Mouse (Mus musculus): ENCODE data around the gene Met. TPM values are rescaled to one million over a fixed set of nuclear protein-coding genes. Genes with fewer than 3 reads are reported as not detected.

Met gene
- polyA plus RNA-seq (2012; rRNA removed) = 3.8 and 4.3 TPM in 2 replicates
- 5.9 and 6.0 TPM in 2 replicates for polyA plus RNA-seq (2014; fragmentation: Nextera tagmentation; extraction: Ambion mirVana)

DNA sequence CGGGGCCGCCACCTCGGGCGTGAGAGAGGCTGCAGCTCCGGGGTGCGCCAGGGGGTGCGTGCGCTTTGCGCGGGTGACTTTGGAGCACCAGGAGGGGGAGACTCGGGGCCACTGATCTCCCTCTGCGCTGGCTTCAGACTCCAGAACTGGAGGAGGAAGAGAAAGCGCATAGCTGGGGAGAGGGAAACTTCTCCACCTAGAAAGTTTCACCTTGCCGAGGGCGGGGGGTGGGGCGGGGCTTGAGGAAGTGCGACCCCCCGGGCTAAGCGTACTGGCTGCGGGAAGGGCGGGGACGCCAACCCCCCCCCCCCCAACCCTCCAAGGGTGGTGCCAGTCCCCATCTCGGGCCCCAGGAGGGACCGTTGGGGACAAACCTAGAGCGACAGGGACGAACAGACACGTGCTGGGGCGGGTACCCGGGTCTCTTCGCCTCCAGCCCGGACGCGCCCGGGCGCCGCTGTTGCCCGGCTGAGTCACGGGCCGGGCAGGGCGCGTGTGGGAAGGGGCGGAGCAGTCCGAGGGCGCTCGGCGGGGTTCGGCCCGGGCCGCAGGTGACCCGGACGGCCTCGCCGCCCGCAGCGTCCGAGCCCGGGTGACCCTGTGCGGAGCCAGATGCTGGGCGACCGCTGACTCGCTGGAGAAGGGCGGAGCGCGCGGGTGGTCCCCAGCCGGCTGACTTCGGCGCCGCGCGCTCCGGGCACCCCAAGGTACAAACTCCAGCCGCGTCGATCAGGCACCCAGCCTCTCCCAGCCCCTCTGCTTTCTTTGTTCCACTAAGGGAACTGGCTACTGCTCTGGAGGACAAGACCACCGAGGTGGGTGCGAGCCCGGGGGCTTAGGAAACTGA is at the start of gene Met:
TSS of gene Met (plus strand) at position 367 of the 847 bp plus-strand sequence.
- WGBS = under 1% methylated on average over 56 of the region's 78 CpGs
- Histone ChIP-seq H3K36me3 (ENCODE audit: control insufficient read depth, insufficient read depth, low read length) (no peaks in the 10 kb centered on the region), H3K9ac (ENCODE audit: low read depth, low read length, severe bottlenecking) (peak within 1 kb of the TSS; percentile 63), H3K4me2 (replicated peaks; ENCODE audit: low read depth, low read length, severe bottlenecking) (peak within 1 kb of the TSS; percentile 96), H3K27me3 (ENCODE audit: control insufficient read depth, insufficient read depth, low read length) (peaks cover 24% of the 10 kb centered on the region), H3K27ac (replicated peaks; ENCODE audit: low read depth, low read length) (no peak within 1 kb of the TSS), H3K9me3 (ENCODE audit: control insufficient read depth, low read length) (no peaks in the 10 kb centered on the region), H3K4me3 (replicated peaks; ENCODE audit: low read length) (peak within 1 kb of the TSS; percentile 65), H3K4me1 (ENCODE audit: control insufficient read depth, insufficient read depth, low read length) (peaks cover 5% of the 10 kb centered on the region; the same call in 1 of the 2 replicates)
- ATAC-seq (ENCODE audit: low FRiP score, low read depth) = peak; percentile 72
- TF ChIP-seq POLR2A (IDR thresholded peaks at IDR 0.05; ENCODE audit: borderline replicate concordance, extremely low read depth, insufficient read depth, insufficient read length) = no peak
- peak; percentile 53 for DNase-seq (ENCODE audit: low spot score)

DNA sequence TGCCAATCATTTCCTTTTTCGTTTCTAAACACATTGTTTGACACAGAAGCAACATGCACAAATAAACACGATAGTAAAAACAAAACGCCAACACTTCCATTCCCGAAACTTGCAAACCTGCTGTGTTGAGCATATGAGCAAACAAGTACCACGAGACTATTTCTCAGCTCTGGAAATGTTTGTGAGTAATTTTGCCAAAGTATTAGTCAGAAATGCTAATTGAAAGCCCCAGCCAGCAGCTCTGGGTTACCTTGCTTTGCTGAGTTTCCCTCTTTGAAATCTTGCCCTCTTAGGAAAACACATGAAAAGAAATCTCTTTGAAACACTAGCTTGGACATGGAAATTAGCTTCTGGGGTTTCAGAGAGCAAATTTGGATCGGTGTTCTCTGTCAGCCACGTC is 45.4 kb upstream of the Met start:
- ATAC-seq (ENCODE audit: low FRiP score, low read depth) (no peak), DNase-seq (ENCODE audit: low spot score) (no peak)
- TF ChIP-seq POLR2A (IDR thresholded peaks at IDR 0.05; ENCODE audit: borderline replicate concordance, extremely low read depth, insufficient read depth, insufficient read length) = no peak
- H3K9ac ChIP-seq (ENCODE audit: low read depth, low read length, severe bottlenecking) = no peak overlapping the region
- H3K36me3 ChIP-seq (ENCODE audit: control insufficient read depth, insufficient read depth, low read length) = no peaks in the 10 kb centered on the region
- H3K4me1 ChIP-seq (ENCODE audit: control insufficient read depth, insufficient read depth, low read length) = no peaks in the 10 kb centered on the region
- no peaks in the 10 kb centered on the region for H3K27me3 ChIP-seq (ENCODE audit: control insufficient read depth, insufficient read depth, low read length)
- no peak overlapping the region for H3K4me2 ChIP-seq (replicated peaks; ENCODE audit: low read depth, low read length, severe bottlenecking)
- H3K27ac ChIP-seq (replicated peaks; ENCODE audit: low read depth, low read length) = no peak overlapping the region
- WGBS = 63% methylated on average over 7 of the region's 7 CpGs
- H3K4me3 ChIP-seq (replicated peaks; ENCODE audit: low read length) = no peak overlapping the region
- no peaks in the 10 kb centered on the region for H3K9me3 ChIP-seq (ENCODE audit: control insufficient read depth, low read length)

DNA sequence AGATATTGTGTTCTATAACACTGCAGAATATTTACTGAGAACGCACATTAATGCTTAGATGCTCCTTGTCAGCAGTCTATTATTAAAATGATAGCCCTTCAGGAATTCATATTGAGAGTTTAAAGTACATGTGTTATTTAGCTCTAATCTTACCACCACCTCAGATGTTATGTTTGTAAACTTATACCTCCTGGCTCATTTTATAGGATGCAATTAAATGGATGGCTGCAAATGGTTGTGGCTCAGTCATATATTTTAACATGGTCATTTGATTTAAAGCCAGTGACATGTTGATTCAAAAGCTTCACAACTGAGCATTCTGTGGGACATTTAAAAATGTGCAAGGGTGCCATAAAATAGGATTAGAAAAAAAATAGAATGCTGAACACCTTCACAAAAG is 41.2 kb upstream of the Met start:
- Histone ChIP-seq H3K27me3 (ENCODE audit: control insufficient read depth, insufficient read depth, low read length) (no peaks in the 10 kb centered on the region), H3K4me1 (ENCODE audit: control insufficient read depth, insufficient read depth, low read length) (no peaks in the 10 kb centered on the region), H3K9ac (ENCODE audit: low read depth, low read length, severe bottlenecking) (no peak overlapping the region), H3K27ac (replicated peaks; ENCODE audit: low read depth, low read length) (no peak overlapping the region), H3K4me3 (replicated peaks; ENCODE audit: low read length) (no peak overlapping the region), H3K9me3 (ENCODE audit: control insufficient read depth, low read length) (no peaks in the 10 kb centered on the region), H3K36me3 (ENCODE audit: control insufficient read depth, insufficient read depth, low read length) (no peaks in the 10 kb centered on the region), H3K4me2 (replicated peaks; ENCODE audit: low read depth, low read length, severe bottlenecking) (no peak overlapping the region)
- no peak for ATAC-seq (ENCODE audit: low FRiP score, low read depth)
- WGBS = 63% methylated on average over 1 of the region's 1 CpGs
- no peak for TF ChIP-seq POLR2A (IDR thresholded peaks at IDR 0.05; ENCODE audit: borderline replicate concordance, extremely low read depth, insufficient read depth, insufficient read length)
- no peak for DNase-seq (ENCODE audit: low spot score)

DNA sequence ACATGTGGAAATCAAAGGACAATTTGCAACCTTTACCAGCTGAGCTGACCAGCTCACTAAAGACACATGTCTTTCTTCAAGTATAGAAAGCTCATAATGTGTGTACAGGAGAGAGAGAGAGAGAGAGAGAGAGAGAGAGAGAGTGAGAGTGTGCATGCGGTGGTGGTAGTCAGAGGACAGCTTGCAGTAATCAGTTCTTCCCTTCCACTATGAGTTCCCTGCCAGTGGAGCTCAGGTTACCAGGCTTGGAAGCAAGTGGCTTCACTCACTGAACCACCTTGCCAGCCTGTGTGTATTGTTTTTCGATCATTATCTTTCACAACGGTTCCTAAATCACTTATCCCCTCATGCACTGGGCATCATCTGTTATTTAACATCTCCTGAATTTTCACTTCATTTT is 34.6 kb upstream of the Met start:
- Histone ChIP-seq H3K27ac (replicated peaks; ENCODE audit: low read depth, low read length) (no peak overlapping the region), H3K4me1 (ENCODE audit: control insufficient read depth, insufficient read depth, low read length) (no peaks in the 10 kb centered on the region), H3K4me3 (replicated peaks; ENCODE audit: low read length) (no peak overlapping the region), H3K27me3 (ENCODE audit: control insufficient read depth, insufficient read depth, low read length) (no peaks in the 10 kb centered on the region), H3K9me3 (ENCODE audit: control insufficient read depth, low read length) (no peaks in the 10 kb centered on the region), H3K9ac (ENCODE audit: low read depth, low read length, severe bottlenecking) (no peak overlapping the region), H3K36me3 (ENCODE audit: control insufficient read depth, insufficient read depth, low read length) (no peaks in the 10 kb centered on the region), H3K4me2 (replicated peaks; ENCODE audit: low read depth, low read length, severe bottlenecking) (no peak overlapping the region)
- ATAC-seq (ENCODE audit: low FRiP score, low read depth) = peak; percentile 53; the same call in 1 of the 2 replicates
- WGBS = 44% methylated on average over 3 of the region's 3 CpGs
- DNase-seq (ENCODE audit: low spot score) = peak; percentile 7
- no peak for TF ChIP-seq POLR2A (IDR thresholded peaks at IDR 0.05; ENCODE audit: borderline replicate concordance, extremely low read depth, insufficient read depth, insufficient read length)

DNA sequence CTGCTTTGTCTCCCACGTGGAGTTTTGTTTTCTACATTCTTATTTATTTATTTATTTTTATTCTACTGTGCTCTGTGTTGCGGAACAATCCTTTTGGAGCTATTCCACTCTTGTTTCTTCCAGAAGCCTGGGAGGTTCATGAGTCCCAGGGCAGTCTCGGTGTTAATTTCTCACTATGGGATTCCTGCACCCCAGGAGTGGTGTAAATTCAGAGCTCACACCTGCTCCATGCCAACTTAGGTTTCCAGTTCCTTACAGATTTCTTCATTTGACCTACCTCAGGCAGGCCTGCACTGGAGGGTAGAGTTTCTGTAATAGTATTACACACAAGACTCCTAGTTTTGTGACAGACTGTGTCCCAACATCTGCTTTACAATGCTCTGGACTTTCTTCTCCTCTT is 34.0 kb upstream of the Met start:
- peak; percentile 77 for ATAC-seq (ENCODE audit: low FRiP score, low read depth)
- H3K36me3 ChIP-seq (ENCODE audit: control insufficient read depth, insufficient read depth, low read length) = no peaks in the 10 kb centered on the region
- no peak for TF ChIP-seq POLR2A (IDR thresholded peaks at IDR 0.05; ENCODE audit: borderline replicate concordance, extremely low read depth, insufficient read depth, insufficient read length)

More for the DNA sequence above, 34.0 kb upstream of the Met start:
- Histone ChIP-seq H3K9me3 (ENCODE audit: control insufficient read depth, low read length) (no peaks in the 10 kb centered on the region), H3K27ac (replicated peaks; ENCODE audit: low read depth, low read length) (no peak overlapping the region), H3K4me1 (ENCODE audit: control insufficient read depth, insufficient read depth, low read length) (no peaks in the 10 kb centered on the region), H3K4me3 (replicated peaks; ENCODE audit: low read length) (no peak overlapping the region), H3K4me2 (replicated peaks; ENCODE audit: low read depth, low read length, severe bottlenecking) (no peak overlapping the region), H3K27me3 (ENCODE audit: control insufficient read depth, insufficient read depth, low read length) (no peaks in the 10 kb centered on the region), H3K9ac (ENCODE audit: low read depth, low read length, severe bottlenecking) (no peak overlapping the region)
- WGBS = 40% methylated on average over 3 of the region's 3 CpGs
- no peak for DNase-seq (ENCODE audit: low spot score)
